Mouse (Mus musculus): ENCODE measurements around the gene Slc43a2.

DNA sequence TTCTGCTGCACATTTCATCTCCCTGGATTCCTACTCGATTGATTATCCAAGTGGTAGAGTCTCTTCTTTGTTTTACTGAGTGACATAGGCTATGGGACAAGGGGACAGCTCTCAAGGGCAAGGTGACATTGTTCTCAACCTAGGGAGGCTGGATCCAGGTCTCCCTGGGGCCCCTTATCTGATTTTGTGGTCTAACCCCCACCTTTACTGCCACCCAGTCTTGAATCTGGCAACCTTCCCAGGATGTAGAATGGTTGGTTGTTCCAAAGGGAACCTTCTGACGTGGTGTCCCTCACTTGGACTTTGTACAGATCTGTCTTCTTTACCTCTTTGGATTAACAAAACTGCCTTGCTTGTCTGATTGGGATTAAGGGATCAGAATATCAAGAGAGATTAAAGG lies 63.9 kb downstream of the Slc43a2 start:
- TF ChIP-seq CTCF (IDR thresholded peaks at IDR 0.05; ENCODE audit: borderline replicate concordance, insufficient read depth, low read depth, low read length) (no peak), POLR2A (IDR thresholded peaks at IDR 0.05; ENCODE audit: borderline replicate concordance, insufficient read depth, low read length) (no peak)
